Mouse (Mus musculus) cerebellum, adult 8-10 months (tissue): ENCODE measurements around the gene Kcnmb2.
A peak's percentile ranks its signal among the peaks of the same experiment; 100 is the strongest.

Source experiments
- DNase-seq: peaks from one replicate; pipeline ENCODE4 v3.0.0; 2022

Kcnmb2 gene

DNA sequence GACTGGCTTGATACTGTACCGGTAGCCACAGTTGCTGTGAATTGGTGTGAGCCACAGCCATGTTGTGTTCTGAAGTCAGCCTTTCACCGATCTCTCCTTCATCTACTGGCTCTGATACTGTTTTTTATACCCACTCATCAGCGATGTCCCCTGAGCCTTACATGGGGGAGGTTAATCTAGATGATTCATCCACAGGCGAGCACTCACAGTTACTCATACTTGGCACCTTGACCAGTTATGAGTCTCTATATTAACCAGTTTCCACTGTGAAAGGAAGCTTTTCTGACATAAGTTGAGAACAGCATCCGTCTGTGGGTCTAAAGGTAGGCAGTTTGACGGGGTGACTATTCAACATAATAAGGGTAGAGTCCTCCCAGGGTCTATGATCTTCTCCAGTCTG is 118.7 kb downstream of the Kcnmb2 start:
- DNase-seq: no peak

- DNase-seq: no peak
These were observed 127.2 kb downstream of the Kcnmb2 start for GRCm38 (mm10) chr3:32029375-32030050.

DNA sequence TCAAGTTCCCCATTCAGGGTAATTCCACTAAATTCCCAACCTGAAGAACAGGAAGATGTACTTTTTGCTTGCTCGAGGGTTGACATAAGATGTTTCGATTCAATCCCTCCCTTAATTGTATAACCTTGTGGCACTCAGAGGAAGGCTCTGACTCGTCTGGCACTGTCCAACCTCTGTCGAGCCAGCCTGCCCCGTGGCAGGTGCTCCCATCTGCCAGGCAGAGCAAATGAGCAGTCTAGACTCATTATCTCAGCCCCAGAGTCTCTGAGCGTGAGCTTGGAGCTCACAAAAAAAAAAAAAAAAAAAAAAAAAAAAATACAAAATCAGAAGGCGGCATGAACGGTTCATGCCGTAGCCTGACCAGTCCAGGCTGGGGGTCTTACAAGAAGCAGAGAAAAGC is 130.1 kb downstream of the Kcnmb2 start:
- DNase-seq: no peak

DNA sequence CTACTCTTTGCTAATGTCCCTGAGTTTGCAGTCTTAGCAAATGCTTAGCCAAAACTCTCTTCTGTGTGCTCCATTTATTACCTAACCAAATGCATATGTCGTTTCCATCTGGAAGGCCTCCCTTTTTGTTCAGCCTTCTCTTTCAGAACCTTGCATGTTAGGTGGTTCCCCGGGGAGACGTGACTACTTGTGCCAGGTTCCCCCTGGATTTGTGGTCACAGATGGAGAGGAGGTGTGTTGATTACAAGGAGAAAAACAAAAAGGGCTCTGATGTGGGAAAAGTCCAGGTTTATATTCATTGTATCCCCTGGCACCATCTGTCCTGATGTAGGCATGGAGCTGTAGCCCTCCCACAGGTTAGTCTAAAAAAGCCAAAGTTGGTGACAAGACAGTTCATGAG is 141.5 kb downstream of the Kcnmb2 start:
- peak; percentile 59 for DNase-seq

GRCm38 (mm10) chr3:32048777-32049176 is 146.5 kb downstream of the Kcnmb2 start:
- DNase-seq: no peak

- peak; percentile 25 for DNase-seq
These were observed 150.3 kb downstream of the Kcnmb2 start for GRCm38 (mm10) chr3:32052596-32052995.

- no peak for DNase-seq
These were observed 151.4 kb downstream of the Kcnmb2 start for GRCm38 (mm10) chr3:32053610-32054241.

DNA sequence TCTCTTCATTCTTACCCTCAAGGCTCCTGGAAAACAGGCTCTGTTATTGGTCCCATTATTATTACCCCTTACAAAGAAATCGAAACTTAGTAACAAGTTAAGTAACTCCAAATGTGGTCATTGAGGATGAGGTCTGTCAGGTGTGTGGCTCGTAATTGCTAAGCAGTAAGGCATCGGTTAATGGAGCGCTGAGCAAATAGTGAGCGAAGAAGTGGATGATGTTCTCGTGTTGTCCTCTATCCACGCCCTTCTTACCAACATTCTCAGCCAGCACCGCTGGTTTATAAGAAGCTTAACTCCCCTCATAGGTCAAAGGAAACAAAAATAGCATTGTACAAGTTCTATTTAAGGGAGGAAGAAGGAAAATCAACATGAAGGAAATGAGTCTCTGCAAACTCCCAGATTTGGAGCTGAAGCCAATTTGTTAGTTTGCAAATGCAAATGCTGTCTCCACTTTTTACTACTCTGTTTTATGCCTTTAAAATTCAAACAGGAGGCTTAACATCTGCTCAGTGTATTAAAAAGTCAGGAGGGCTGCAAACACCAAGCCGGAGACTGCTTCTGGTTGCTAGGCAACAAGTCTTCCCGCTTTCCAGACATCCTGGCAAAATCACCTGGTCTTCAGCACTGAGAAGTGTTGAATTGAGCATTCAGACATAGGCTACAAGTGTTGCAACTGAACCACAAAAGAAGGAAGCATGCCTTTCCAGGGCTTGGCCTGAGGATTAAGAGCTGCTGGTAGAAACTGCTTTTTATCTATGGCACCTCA is 157.8 kb downstream of the Kcnmb2 start:
- DNase-seq: no peak

DNA sequence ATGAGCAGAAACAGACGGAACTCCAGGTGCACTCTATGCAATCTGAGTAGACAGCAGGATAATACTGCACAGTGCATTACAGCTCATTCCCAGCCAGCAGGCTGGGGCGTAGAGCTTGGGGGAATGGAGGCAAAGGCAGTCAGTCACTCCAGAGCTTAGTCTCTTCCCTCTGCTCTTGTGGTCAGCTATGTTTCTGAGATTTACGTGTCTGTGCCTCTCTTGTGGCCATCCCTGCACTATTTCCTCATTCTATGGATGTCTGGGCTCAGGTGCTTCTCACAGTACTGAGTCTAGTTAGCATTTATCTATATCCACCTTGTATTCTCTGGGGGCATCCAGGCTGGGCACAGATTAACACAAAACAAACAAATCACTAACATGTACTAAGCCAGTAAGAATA is 160.4 kb downstream of the Kcnmb2 start:
- DNase-seq: no peak

- DNase-seq: no peak
These were observed 161.0 kb downstream of the Kcnmb2 start for GRCm38 (mm10) chr3:32063312-32063711.

DNA sequence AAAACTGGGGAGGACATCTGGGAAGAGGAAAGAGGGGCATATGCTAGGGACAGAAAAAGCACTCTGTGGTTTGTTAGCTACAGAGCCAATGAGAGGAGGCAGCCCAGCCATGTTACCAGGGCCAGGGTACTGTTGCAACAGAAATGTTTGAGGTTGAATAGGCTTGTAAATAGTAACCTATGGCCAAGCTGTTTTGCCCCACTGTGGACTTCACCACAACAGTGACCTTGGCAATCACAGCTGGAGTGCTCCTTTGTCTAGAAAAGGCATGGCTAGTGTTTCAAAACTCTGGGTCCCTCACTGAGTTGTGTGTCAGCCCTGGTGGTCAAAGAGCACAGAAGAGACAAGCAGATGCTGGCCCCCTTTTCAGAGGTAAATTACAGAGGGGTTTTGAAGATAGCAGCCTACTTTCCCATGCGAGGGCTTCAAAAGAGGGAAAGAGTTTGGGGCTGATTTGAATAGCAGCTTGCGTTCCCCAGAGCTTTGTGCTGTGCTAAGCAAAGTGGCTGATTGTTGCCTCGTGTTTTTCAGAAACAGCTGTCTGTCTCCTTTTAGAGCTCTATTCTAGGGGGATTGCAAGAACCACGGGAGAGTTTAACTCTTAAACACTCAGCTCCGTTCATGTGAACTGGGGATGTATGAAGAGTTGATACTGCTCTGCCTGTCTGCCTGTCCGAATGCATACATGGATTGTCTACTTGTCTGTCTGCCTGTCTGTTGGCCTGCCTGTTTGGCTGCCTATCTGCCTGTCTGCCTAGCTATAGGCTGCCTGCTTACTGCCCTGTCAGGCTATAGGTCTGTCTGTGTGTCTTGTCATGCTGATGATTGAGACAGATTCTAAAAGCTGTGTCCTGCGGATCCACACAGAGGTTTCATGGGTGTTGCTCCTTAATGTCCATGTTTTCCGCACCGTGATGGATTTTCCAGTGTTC is 165.0 kb downstream of the Kcnmb2 start:
- no peak for DNase-seq

DNA sequence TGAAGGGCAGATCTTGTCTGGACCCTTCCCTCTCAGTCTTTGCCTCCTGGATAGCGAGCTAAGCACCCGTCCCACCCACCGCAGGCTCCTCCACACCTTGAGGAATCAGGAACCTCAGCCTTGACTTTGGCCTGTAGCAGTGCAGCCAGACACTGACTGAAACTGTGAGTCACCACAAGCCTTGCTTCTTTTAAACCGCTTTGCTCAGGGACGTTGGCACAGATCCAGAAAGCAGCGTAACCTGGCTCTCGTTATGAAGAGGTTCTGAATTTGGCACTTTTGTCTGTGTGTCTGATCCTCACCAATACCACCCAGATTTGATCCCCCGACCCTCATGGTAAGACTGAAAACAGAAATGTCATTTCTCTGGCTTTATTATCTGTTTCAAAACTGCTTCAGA is 171.6 kb downstream of the Kcnmb2 start:
- peak; percentile 11 for DNase-seq

DNA sequence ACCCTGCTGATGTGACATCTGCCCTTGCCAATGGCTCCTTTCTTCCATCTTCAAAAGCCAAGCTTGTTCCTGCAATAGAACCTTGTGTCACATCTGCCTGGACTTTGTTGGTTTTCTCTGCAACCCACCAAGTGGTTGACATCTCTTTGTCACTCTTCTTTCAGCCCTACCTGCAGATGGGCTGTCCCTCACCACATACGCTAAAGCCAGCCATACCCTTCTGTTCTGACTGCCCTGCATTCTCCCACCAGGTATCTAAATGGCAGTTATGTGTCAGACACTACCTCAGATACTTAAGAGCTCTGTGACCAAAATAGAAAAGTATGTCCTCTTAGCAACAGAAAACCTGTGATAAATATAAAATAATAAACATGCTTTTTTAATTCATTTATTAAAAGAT is 186.5 kb downstream of the Kcnmb2 start:
- no peak for DNase-seq

- DNase-seq: no peak
These were observed 199.1 kb downstream of the Kcnmb2 start for GRCm38 (mm10) chr3:32101391-32101790.

GRCm38 (mm10) chr3:32119851-32120250 is 217.5 kb downstream of the Kcnmb2 start:
- no peak for DNase-seq

- DNase-seq: no peak
These were observed 219.4 kb downstream of the Kcnmb2 start for GRCm38 (mm10) chr3:32121731-32122130.

GRCm38 (mm10) chr3:32125431-32125830 is 223.1 kb downstream of the Kcnmb2 start:
- no peak for DNase-seq

GRCm38 (mm10) chr3:32128391-32128790 is 226.1 kb downstream of the Kcnmb2 start:
- DNase-seq: no peak

DNA sequence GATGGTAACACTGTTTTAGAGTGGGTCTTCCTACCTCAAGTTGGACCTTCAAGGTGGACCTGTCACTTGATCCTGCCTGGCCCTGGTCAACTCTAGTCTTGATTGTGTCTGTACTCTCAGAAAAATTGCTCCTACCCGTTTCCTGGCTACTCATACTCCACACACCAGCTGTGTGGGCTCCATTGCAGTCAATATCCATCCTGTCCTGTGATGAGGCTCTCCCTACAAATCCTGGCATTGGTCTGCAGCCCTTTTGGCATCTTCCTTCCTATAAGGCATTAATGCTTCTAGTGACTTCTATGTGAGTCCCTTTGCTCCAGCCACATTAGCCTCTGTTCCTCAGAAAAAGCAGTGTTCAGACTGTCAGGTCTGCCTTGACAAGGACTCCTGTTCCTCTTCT is 228.4 kb downstream of the Kcnmb2 start:
- no peak for DNase-seq

DNA sequence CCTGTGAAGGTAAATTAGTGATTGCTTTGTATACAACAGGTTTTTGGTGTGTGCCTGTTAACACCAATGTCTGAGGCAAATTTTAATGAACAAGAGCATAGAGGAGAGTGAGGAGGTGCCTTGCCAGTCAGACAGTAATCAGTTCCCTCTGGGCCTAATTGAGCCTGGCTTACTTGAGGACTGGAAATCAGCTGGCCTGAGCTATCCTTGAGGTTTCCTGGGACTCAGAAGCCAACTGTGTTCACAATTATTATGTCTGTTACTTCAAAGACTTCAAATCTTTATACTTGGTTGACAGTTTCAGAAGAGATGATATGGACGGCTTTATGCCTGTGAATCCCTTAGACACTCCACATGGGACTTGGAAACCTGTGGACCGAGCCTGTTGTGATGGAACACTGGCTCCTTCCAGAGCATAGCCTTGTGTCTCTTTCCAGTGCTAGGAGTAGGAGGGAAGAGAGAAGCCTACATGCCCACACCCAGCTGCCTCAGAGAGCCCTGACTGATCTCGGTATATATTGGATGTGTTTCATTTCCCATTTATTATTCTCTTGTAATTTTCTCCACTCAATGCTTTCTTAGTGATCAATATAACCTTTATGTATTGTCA is 230.2 kb downstream of the Kcnmb2 start:
- no peak for DNase-seq

GRCm38 (mm10) chr3:32144194-32144593 is 241.9 kb downstream of the Kcnmb2 start:
- DNase-seq: no peak

DNA sequence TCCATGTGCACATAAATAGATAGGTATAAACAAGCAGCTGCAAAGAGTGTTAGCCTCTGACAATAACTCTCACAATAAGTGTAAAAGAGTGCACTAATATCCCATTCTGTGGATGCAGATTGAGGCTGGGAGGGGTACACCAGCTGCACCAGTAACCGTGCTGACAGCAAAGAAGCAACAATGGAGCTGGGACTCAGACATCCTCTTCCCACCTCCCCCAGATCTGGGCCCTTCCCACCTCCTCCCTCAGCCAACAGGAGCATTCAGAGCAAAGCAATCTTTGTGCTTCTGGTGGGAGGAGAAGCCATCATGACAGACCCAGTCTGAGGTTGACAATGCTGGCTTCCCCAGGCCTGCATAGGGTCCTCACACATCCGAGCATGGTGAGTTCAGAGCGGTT is 242.3 kb downstream of the Kcnmb2 start:
- DNase-seq: no peak

DNA sequence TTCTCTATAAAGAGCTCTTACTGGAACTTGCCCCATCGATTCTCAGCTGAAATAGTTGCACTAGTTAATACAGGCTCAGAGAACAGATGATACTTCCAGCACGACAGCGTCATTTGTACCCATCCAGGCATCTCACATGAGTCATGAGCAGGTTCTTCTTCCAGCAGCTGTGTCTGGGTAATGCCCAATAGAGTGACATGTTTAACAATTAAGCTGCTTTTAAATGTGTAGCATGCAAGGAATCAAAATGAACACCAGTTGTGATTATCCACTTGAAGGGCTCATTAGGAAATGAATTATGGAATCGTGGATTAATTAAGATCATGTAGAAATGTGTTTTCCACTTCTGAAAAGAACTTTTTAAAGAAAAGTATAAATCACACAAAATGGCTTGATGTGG is 245.4 kb downstream of the Kcnmb2 start:
- DNase-seq: no peak
